Mouse (Mus musculus) midbrain, embryonic 11.5 days (tissue): ENCODE data around the gene Mthfd1l. TPM values are rescaled to one million over a fixed set of nuclear protein-coding genes. Genes with fewer than 3 reads are reported as not detected.

Source experiments
- ATAC-seq: fragments of 200-750 bp; cut with Nextera tagmentation; 2 replicates; pipeline ENCODE4 v1.8.0; 2017; ENCODE audit warnings: moderate TSS enrichment, moderate library complexity; ENCODE audit not compliant: low FRiP score
- DNase-seq: peaks from one replicate; pipeline ENCODE4 v3.0.0; 2015; ENCODE audit warnings: low spot score; ENCODE audit errors: missing footprints
- H3K27ac ChIP-seq: fragments of 300-500 bp; sonication (generic); 2 replicates; pipeline ENCODE4 v1.5.1; 2014; ENCODE audit warnings: low read depth, low read length
- H3K27me3 ChIP-seq: fragments of 300-500 bp; sonication (generic); 2 replicates; pipeline ENCODE4 v1.6.1; 2014; ENCODE audit warnings: mild to moderate bottlenecking, low read length, moderate library complexity, mixed read lengths; ENCODE audit not compliant: control insufficient read depth, insufficient read depth
- H3K36me3 ChIP-seq: fragments of 300-500 bp; sonication (generic); 2 replicates; pipeline ENCODE4 v1.6.1; 2014; ENCODE audit warnings: mild to moderate bottlenecking, low read length, moderate library complexity, mixed read lengths; ENCODE audit not compliant: control insufficient read depth, insufficient read depth
- H3K4me1 ChIP-seq: fragments of 300-500 bp; sonication (generic); 2 replicates; pipeline ENCODE4 v1.6.1; 2014; ENCODE audit warnings: low read length; ENCODE audit not compliant: control insufficient read depth, insufficient read depth
- H3K4me2 ChIP-seq: fragments of 300-500 bp; sonication (generic); 2 replicates; pipeline ENCODE4 v1.6.1; 2014; ENCODE audit warnings: mild to moderate bottlenecking, moderate library complexity
- H3K4me3 ChIP-seq: fragments of 300-500 bp; sonication (generic); 2 replicates; pipeline ENCODE4 v1.5.1; 2014; ENCODE audit warnings: low read depth, low read length
- H3K9ac ChIP-seq: fragments of 300-500 bp; sonication (generic); 2 replicates; pipeline ENCODE4 v1.6.1; 2014; ENCODE audit warnings: low read length
- H3K9me3 ChIP-seq: fragments of 300-500 bp; sonication (generic); 2 replicates; pipeline ENCODE4 v1.6.1; 2016; ENCODE audit warnings: low read length; ENCODE audit not compliant: control insufficient read depth
- WGBS: fragments of 180-500 bp; shearing (Covaris S2); extraction: QIAGEN DNeasy Blood & Tissue Kit; methylation state at CpG from one replicate; pipeline ENCODE4 v1.1.7; 2014; 5-methylcytosine and 5-hydroxymethylcytosine counted together
- polyA plus RNA-seq: library from polyadenylated mRNA; unstranded; fragments of >200 nt; fragmentation: Nextera tagmentation; extraction: Ambion mirVana; gene quantifications from 2 replicates; pipeline ENCODE4 v1.2.1, GENCODE M21; 2014

Mthfd1l gene
- polyA plus RNA-seq, 1 experiment from 2014 or later: 15.4 TPM

DNA sequence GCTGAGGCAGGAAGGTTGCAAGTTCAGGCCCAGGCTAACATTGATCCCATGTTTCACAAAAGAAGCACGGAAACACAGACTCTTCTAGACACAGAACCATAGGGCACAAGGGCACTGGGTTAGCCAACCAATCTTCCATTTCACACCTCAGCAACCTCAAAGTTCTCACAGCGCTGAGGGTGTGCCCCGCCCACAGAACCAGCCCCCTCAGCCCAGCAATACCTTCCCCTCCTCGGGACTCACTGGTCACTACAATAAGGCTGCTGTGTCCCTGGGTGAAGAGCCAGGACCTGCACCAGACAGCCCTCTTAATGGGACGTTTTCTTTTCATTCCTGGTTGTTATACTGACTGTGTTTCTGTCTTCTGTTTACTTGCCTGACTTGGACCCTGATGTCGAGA, 181.1 kb downstream of the Mthfd1l start:
- WGBS: 84% methylated on average over 6 of the region's 6 CpGs
- Histone ChIP-seq H3K36me3 (no peaks in the 10 kb centered on the region), H3K4me2 (no peak overlapping the region), H3K4me3 (no peak overlapping the region), H3K27ac (no peak overlapping the region), H3K9ac (no peak overlapping the region), H3K27me3 (no peaks in the 10 kb centered on the region), H3K9me3 (no peaks in the 10 kb centered on the region), H3K4me1 (no peaks in the 10 kb centered on the region)
- no peak for DNase-seq
- ATAC-seq: no peak

DNA sequence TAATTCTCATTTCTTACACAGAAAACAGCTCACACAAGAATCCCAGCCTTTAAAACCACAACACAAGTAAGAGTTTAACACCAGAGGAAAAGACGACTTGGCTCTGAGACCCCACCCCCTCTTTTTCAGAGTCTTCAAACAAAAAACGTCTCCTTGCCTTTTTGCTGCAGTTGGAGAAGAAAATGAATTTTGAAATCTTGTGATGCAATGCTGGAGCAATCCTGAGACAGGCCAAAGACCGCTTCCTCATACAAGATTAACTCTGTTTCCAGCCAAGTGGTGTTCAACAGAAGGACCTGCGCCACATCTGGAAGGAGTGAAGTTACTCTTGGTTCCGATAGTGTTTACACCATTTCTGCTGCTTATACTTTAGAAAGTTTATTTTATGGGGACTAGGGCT, 182.6 kb downstream of the Mthfd1l start:
- Histone ChIP-seq H3K36me3 (no peaks in the 10 kb centered on the region), H3K4me1 (no peaks in the 10 kb centered on the region), H3K4me2 (no peak overlapping the region), H3K27ac (no peak overlapping the region), H3K4me3 (no peak overlapping the region), H3K9ac (no peak overlapping the region), H3K9me3 (no peaks in the 10 kb centered on the region), H3K27me3 (no peaks in the 10 kb centered on the region)
- ATAC-seq: no peak
- DNase-seq: no peak
- 85% methylated on average over 5 of the region's 5 CpGs for WGBS

- DNase-seq (no peak), ATAC-seq (no peak)
- H3K36me3 ChIP-seq: no peaks in the 10 kb centered on the region
- H3K4me1 ChIP-seq: no peaks in the 10 kb centered on the region
- H3K9ac ChIP-seq: no peak overlapping the region
- H3K27ac ChIP-seq: no peak overlapping the region
- no peaks in the 10 kb centered on the region for H3K9me3 ChIP-seq
- no peaks in the 10 kb centered on the region for H3K27me3 ChIP-seq
- H3K4me2 ChIP-seq: no peak overlapping the region
- 85% methylated on average over 5 of the region's 5 CpGs for WGBS
- H3K4me3 ChIP-seq: no peak overlapping the region
Observed at GRCm38 (mm10) chr10:4158533-4158932, 185.6 kb downstream of the Mthfd1l start.

DNA sequence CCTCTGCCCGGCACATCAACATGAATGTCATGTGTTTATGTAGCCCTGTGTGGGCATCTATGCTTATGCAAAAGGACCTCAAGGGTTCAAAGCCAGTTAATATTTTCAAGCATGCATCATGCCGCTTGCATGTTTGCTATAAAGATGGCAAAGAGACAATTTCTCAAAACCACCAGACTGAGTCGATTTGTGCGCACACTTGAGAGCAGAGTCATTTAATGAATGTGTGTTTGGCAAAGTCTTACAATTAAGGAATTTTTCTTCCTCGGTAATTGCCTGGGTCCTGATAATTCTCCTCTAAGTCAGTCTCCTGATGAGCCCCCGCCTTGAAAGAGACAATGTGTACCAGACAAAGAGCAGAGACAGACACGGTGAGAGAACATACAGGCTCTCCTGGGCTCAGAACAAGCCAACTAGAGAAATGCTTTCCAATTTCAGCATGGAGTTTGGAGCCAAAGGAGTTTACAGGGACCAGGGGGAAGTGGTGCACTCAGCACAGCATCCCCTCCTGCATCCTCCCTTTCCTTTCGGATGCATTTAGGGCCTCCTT, 186.7 kb downstream of the Mthfd1l start:
- H3K4me1 ChIP-seq: no peaks in the 10 kb centered on the region
- H3K9ac ChIP-seq: no peak overlapping the region
- H3K4me3 ChIP-seq: no peak overlapping the region
- ATAC-seq (no peak), DNase-seq (no peak)
- H3K9me3 ChIP-seq: no peaks in the 10 kb centered on the region
- no peak overlapping the region for H3K27ac ChIP-seq
- H3K27me3 ChIP-seq: no peaks in the 10 kb centered on the region
- no peaks in the 10 kb centered on the region for H3K36me3 ChIP-seq
- 84% methylated on average over 8 of the region's 8 CpGs for WGBS
- H3K4me2 ChIP-seq: no peak overlapping the region

- ATAC-seq: no peak
- no peaks in the 10 kb centered on the region for H3K36me3 ChIP-seq
- no peaks in the 10 kb centered on the region for H3K9me3 ChIP-seq
- H3K4me2 ChIP-seq: no peak overlapping the region
- no peaks in the 10 kb centered on the region for H3K4me1 ChIP-seq
- H3K4me3 ChIP-seq: no peak overlapping the region
- no peak overlapping the region for H3K9ac ChIP-seq
- no peak for DNase-seq
- no peaks in the 10 kb centered on the region for H3K27me3 ChIP-seq
- no peak overlapping the region for H3K27ac ChIP-seq
- WGBS: 86% methylated on average over 13 of the region's 13 CpGs
Observed at GRCm38 (mm10) chr10:4160242-4160785, 187.4 kb downstream of the Mthfd1l start.

DNA sequence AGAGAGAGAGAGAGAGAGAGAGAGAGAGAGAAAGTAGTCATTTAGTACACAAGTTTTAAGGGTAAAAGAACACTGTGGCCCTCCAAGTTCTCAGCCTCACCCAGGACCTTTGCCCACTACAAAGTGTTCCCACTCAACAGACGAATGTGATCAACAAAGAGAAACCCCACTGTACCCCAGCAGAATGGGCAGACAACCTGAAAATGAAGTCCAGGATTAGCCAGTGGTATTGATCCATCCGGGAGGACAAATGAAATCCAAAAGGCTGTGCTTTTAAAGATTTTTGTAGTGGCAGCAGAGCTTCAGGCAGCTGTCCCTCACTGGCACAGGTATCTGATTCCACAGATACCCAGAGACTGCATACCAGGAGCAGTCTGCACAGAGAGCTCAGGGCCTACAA, 189.1 kb downstream of the Mthfd1l start:
- no peak for ATAC-seq
- no peaks in the 10 kb centered on the region for H3K9me3 ChIP-seq
- no peak overlapping the region for H3K9ac ChIP-seq
- H3K4me1 ChIP-seq: no peaks in the 10 kb centered on the region
- 77% methylated on average over 2 of the region's 2 CpGs for WGBS
- no peaks in the 10 kb centered on the region for H3K36me3 ChIP-seq
- no peak overlapping the region for H3K4me2 ChIP-seq
- H3K27me3 ChIP-seq: no peaks in the 10 kb centered on the region
- no peak overlapping the region for H3K4me3 ChIP-seq
- no peak for DNase-seq
- H3K27ac ChIP-seq: no peak overlapping the region

GRCm38 (mm10) chr10:4162976-4163375, 190.1 kb downstream of the Mthfd1l start:
- no peak for DNase-seq
- no peak for ATAC-seq
- Histone ChIP-seq H3K27ac (no peak overlapping the region), H3K4me3 (no peak overlapping the region), H3K36me3 (no peaks in the 10 kb centered on the region), H3K27me3 (no peaks in the 10 kb centered on the region), H3K4me2 (no peak overlapping the region), H3K9me3 (no peaks in the 10 kb centered on the region), H3K4me1 (no peaks in the 10 kb centered on the region), H3K9ac (no peak overlapping the region)
- WGBS: 79% methylated on average over 3 of the region's 3 CpGs

DNA sequence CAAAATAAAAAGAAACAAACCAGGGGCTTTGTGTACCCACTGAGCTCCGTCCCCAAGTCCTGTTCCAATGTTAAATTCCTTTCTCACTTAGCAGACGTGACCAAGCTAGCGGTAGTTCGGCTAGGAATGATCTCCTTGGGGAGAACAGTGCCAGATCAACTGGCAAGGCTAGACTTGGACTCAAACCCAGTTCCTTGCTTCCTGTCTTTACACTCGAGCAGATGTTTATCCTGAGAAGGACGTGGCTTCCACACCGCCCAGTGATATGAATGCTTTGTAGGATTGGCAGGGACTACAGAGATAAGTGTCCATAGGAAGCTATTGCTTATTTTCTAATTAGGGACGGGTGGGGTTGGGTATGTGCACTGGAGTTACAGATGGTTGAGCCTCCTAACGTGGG, 191.8 kb downstream of the Mthfd1l start:
- no peak overlapping the region for H3K27ac ChIP-seq
- DNase-seq: no peak
- no peak overlapping the region for H3K9ac ChIP-seq
- no peaks in the 10 kb centered on the region for H3K36me3 ChIP-seq
- H3K4me1 ChIP-seq: no peaks in the 10 kb centered on the region
- H3K27me3 ChIP-seq: no peaks in the 10 kb centered on the region
- WGBS: 84% methylated on average over 9 of the region's 9 CpGs
- H3K4me3 ChIP-seq: no peak overlapping the region
- no peak for ATAC-seq
- H3K4me2 ChIP-seq: no peak overlapping the region
- H3K9me3 ChIP-seq: no peaks in the 10 kb centered on the region

DNA sequence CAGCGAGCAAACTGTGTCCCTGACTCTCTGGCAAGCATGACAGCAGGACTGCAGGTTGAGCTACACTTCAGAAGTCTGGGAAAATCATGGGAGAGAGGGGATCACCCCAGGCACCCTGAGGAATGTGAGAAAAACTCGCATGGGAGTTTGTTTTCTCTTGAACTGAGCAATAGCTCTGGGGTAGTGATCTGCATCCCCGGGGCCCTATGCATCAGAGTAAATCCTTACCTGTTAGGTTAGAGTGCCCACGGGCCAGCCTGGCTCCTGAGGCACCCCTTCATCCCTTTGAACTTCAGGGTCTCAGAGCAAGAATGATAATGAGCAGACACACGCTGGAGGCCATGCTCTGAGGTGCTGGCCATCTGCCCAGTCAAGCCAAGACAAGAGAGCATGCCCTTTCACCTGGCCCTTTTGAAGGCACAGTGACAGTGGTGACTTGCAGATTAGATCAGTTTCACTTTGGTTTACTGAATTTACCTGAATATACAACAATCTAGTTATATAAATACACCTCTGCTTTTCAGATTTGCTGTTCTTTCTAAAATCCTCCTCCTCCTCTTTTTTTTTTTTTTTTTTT, 195.4 kb downstream of the Mthfd1l start:
- Histone ChIP-seq H3K27ac (no peak overlapping the region), H3K9me3 (no peaks in the 10 kb centered on the region), H3K27me3 (no peaks in the 10 kb centered on the region), H3K9ac (no peak overlapping the region), H3K4me3 (no peak overlapping the region), H3K4me2 (no peak overlapping the region), H3K4me1 (no peaks in the 10 kb centered on the region), H3K36me3 (no peaks in the 10 kb centered on the region)
- WGBS: 56% methylated on average over 5 of the region's 5 CpGs
- ATAC-seq (no peak), DNase-seq (no peak)
